Mouse (Mus musculus) G1E (cell line): ENCODE measurements around the gene Pip5k1b. TPM values are rescaled to one million over a fixed set of nuclear protein-coding genes. Genes with fewer than 3 reads are reported as not detected.

Source experiments
- ATAC-seq: 2 replicates; pipeline ENCODE4 v1.8.0; 2016; ENCODE audit warnings: mild to moderate bottlenecking; ENCODE audit not compliant: insufficient number of reproducible peaks, poor library complexity, low FRiP score, severe bottlenecking; ENCODE audit errors: extremely low read depth
- DNase-seq: peaks from one replicate; pipeline ENCODE4 v3.0.0; 2012; ENCODE audit warnings: low spot score
- H3K27me3 ChIP-seq: 2 replicates; pipeline ENCODE4 v1.6.1; 2012; ENCODE audit warnings: mild to moderate bottlenecking, low read length, inconsistent platforms; ENCODE audit not compliant: insufficient read depth
- H3K36me3 ChIP-seq: replicated peaks from 2 replicates; pipeline ENCODE3; 2012; ENCODE audit warnings: mild to moderate bottlenecking, inconsistent platforms
- H3K4me1 ChIP-seq: 2 replicates; pipeline ENCODE4 v1.6.1; 2012; ENCODE audit warnings: low read depth, low read length, inconsistent platforms, mixed read lengths; ENCODE audit not compliant: insufficient read depth
- H3K4me3 ChIP-seq: 2 replicates; pipeline ENCODE4 v1.5.1; 2012; ENCODE audit warnings: low read depth, mild to moderate bottlenecking, inconsistent platforms, low read length, moderate library complexity, mixed read lengths
- H3K9me3 ChIP-seq: replicated peaks from 2 replicates; pipeline ENCODE4 v1.6.1; 2012; ENCODE audit warnings: inconsistent platforms
- CTCF ChIP-seq: IDR thresholded peaks from 2 replicates; pipeline ENCODE4 v1.5.1; 2012; ENCODE audit warnings: low read depth, low read length, inconsistent platforms, mixed read lengths
- GATA1 ChIP-seq: IDR thresholded peaks from 2 replicates; pipeline ENCODE4 v1.6.1; 2012; ENCODE audit warnings: borderline replicate concordance, low read length, inconsistent platforms, mixed read lengths
- GATA2 ChIP-seq: IDR thresholded peaks from 2 replicates; pipeline ENCODE4 v1.6.1; 2012; ENCODE audit warnings: low read depth, low read length, inconsistent platforms, borderline replicate concordance
- POLR2AphosphoS5 ChIP-seq: IDR thresholded peaks from 2 replicates; pipeline ENCODE4 v1.6.1; 2012; ENCODE audit warnings: low read depth, low read length, inconsistent platforms; ENCODE audit not compliant: insufficient replicate concordance
- TAL1 ChIP-seq: conservative IDR thresholded peaks from 2 replicates; pipeline ENCODE4 v1.6.1; 2012; ENCODE audit warnings: low read depth, low read length, inconsistent platforms, mixed read lengths
- polyA plus RNA-seq: library from polyadenylated mRNA; stranded (reverse); fragments of >175 nt; gene quantifications from 2 replicates; pipeline ENCODE4 v1.2.3, GENCODE M21; 2012
- total RNA-seq, 2 experiments: library from RNA; stranded (forward) in 1 of 2; stranded (reverse) in 1 of 2; fragments of 200-1000 nt in 1 of 2; fragments of >200 nt in 1 of 2; fragmentation: Nextera tagmentation in 1 of 2; gene quantifications; 2 replicates each; pipeline ENCODE4 v1.2.3; 2014 to 2017

Gene Pip5k1b
- total and polyA plus RNA-seq, 3 experiments, result 12.7 to 66.4 (median 23.6) TPM

- ATAC-seq (no peak), DNase-seq (no peak)
- Histone ChIP-seq H3K4me3 (no peak overlapping the region), H3K9me3 (no peaks in the 10 kb centered on the region), H3K27me3 (no peaks in the 10 kb centered on the region), H3K36me3 (peaks cover 28% of the 10 kb centered on the region), H3K4me1 (peaks cover 92% of the 10 kb centered on the region)
- no peak for TF ChIP-seq POLR2AphosphoS5
- no peak for TF ChIP-seq CTCF
- TF ChIP-seq GATA1, result no peak
- TF ChIP-seq TAL1, result no peak
- TF ChIP-seq GATA2, result no peak
These were observed 16.6 kb downstream of the Pip5k1b start for GRCm38 (mm10) chr19:24539041-24539440.

- Histone ChIP-seq H3K27me3 (no peaks in the 10 kb centered on the region), H3K4me3 (peak overlapping the region; percentile 45; the same call in 1 of the 2 replicates), H3K9me3 (no peaks in the 10 kb centered on the region), H3K36me3 (peaks cover 23% of the 10 kb centered on the region), H3K4me1 (peaks cover 91% of the 10 kb centered on the region)
- ATAC-seq (no peak), DNase-seq (no peak)
- TF ChIP-seq CTCF, result no peak
- no peak for TF ChIP-seq GATA2
- no peak for TF ChIP-seq TAL1
These were observed 17.5 kb downstream of the Pip5k1b start for GRCm38 (mm10) chr19:24538181-24538580.

- Histone ChIP-seq H3K4me3 (no peak overlapping the region; the same call in 1 of the 2 replicates), H3K4me1 (peaks cover 91% of the 10 kb centered on the region), H3K27me3 (no peaks in the 10 kb centered on the region), H3K36me3 (peaks cover 26% of the 10 kb centered on the region), H3K9me3 (no peaks in the 10 kb centered on the region)
- DNase-seq (no peak), ATAC-seq (no peak)
- no peak for TF ChIP-seq POLR2AphosphoS5
- TF ChIP-seq GATA1, result no peak
- TF ChIP-seq TAL1, result no peak
- TF ChIP-seq GATA2, result no peak
- TF ChIP-seq CTCF, result no peak
These were observed 18.0 kb downstream of the Pip5k1b start for GRCm38 (mm10) chr19:24537691-24538090.

- Histone ChIP-seq H3K9me3 (no peaks in the 10 kb centered on the region), H3K4me3 (no peak overlapping the region), H3K27me3 (no peaks in the 10 kb centered on the region), H3K36me3 (peaks cover 28% of the 10 kb centered on the region), H3K4me1 (peaks cover 89% of the 10 kb centered on the region)
- TF ChIP-seq GATA1, result no peak
- no peak for TF ChIP-seq GATA2
- ATAC-seq (no peak), DNase-seq (no peak)
These were observed 18.8 kb downstream of the Pip5k1b start for GRCm38 (mm10) chr19:24536920-24537319.

- Histone ChIP-seq H3K36me3 (peaks cover 30% of the 10 kb centered on the region), H3K27me3 (no peaks in the 10 kb centered on the region), H3K9me3 (no peaks in the 10 kb centered on the region), H3K4me3 (no peak overlapping the region), H3K4me1 (peaks cover 86% of the 10 kb centered on the region)
- DNase-seq, result no peak
- no peak for ATAC-seq
- no peak for TF ChIP-seq GATA2
These were observed 19.4 kb downstream of the Pip5k1b start for GRCm38 (mm10) chr19:24536280-24536679.

GRCm38 (mm10) chr19:24535161-24535560, 20.5 kb downstream of the Pip5k1b start:
- TF ChIP-seq GATA2 (no peak), GATA1 (no peak), POLR2AphosphoS5 (no peak), TAL1 (no peak), CTCF (no peak)
- H3K4me1 ChIP-seq, result peaks cover 80% of the 10 kb centered on the region
- no peak for ATAC-seq

GRCm38 (mm10) chr19:24534733-24535132, 20.9 kb downstream of the Pip5k1b start:
- Histone ChIP-seq H3K4me1 (peaks cover 79% of the 10 kb centered on the region), H3K27me3 (no peaks in the 10 kb centered on the region), H3K4me3 (peak overlapping the region; percentile 3; the same call in 1 of the 2 replicates), H3K36me3 (peaks cover 29% of the 10 kb centered on the region), H3K9me3 (no peaks in the 10 kb centered on the region)
- no peak for TF ChIP-seq GATA1
- peak; percentile 82 for TF ChIP-seq TAL1
- TF ChIP-seq CTCF, result no peak
- ATAC-seq (peak; percentile 91), DNase-seq (peak; percentile 71)

More at GRCm38 (mm10) chr19:24535161-24535560, 20.5 kb downstream of the Pip5k1b start:
- Histone ChIP-seq H3K9me3 (no peaks in the 10 kb centered on the region), H3K4me3 (peak overlapping the region; percentile 3; the same call in 1 of the 2 replicates), H3K36me3 (peaks cover 29% of the 10 kb centered on the region), H3K27me3 (no peaks in the 10 kb centered on the region)
- no peak for DNase-seq
